Mouse (Mus musculus): ENCODE results near the gene Casd1. TPM values are rescaled to one million over a fixed set of nuclear protein-coding genes. Genes with fewer than 3 reads are reported as not detected.

Casd1 gene
- total and polyA plus RNA-seq, 2 experiments, result 9.1 to 25.4 TPM

- WGBS, result 74% methylated on average over 1 of the region's 1 CpGs
- DNase-seq (ENCODE audit: extremely low read depth, low read depth, low spot score), result no peak
- Histone ChIP-seq H3K27me3 (ENCODE audit: control insufficient read depth, insufficient read depth, low read length) (no peaks in the 10 kb centered on the region), H3K9ac (ENCODE audit: low read depth, low read length) (no peak overlapping the region), H3K4me1 (ENCODE audit: control insufficient read depth, insufficient read depth, low read length) (peaks cover 2% of the 10 kb centered on the region; the same call in 1 of the 2 replicates), H3K27ac (replicated peaks; ENCODE audit: insufficient read depth, low read depth, low read length) (no peak overlapping the region), H3K36me3 (ENCODE audit: control insufficient read depth, insufficient read depth, low read length) (no peaks in the 10 kb centered on the region), H3K4me3 (ENCODE audit: insufficient read depth, low read depth, low read length) (no peak overlapping the region), H3K79me2 (ENCODE audit: control insufficient read depth, insufficient read depth, low read length) (no peaks in the 10 kb centered on the region)
- TF ChIP-seq CTCF (IDR thresholded peaks at IDR 0.05; ENCODE audit: low read depth, low read length) (no peak), POLR2A (IDR thresholded peaks at IDR 0.05; ENCODE audit: extremely low read depth, insufficient read depth, low read length) (no peak)
Observed at GRCm38 (mm10) chr6:4562401-4562800, 38.2 kb upstream of the Casd1 start.

GRCm38 (mm10) chr6:4563477-4563876 lies 37.2 kb upstream of the Casd1 start:
- 87% methylated on average over 5 of the region's 5 CpGs for WGBS
- H3K79me2 ChIP-seq (ENCODE audit: control insufficient read depth, insufficient read depth, low read length), result no peaks in the 10 kb centered on the region

GRCm38 (mm10) chr6:4570412-4570811 lies 30.2 kb upstream of the Casd1 start:
- no peaks in the 10 kb centered on the region for H3K4me1 ChIP-seq (ENCODE audit: control insufficient read depth, insufficient read depth, low read length)
- no peak overlapping the region for H3K4me3 ChIP-seq (ENCODE audit: insufficient read depth, low read depth, low read length)
- no peak overlapping the region for H3K9ac ChIP-seq (ENCODE audit: low read depth, low read length)
- TF ChIP-seq POLR2A (IDR thresholded peaks at IDR 0.05; ENCODE audit: extremely low read depth, insufficient read depth, low read length), result no peak
- WGBS, result 80% methylated on average over 4 of the region's 4 CpGs
- DNase-seq (ENCODE audit: extremely low read depth, low read depth, low spot score), result no peak
- H3K79me2 ChIP-seq (ENCODE audit: control insufficient read depth, insufficient read depth, low read length), result no peaks in the 10 kb centered on the region
- no peaks in the 10 kb centered on the region for H3K27me3 ChIP-seq (ENCODE audit: control insufficient read depth, insufficient read depth, low read length)
- no peaks in the 10 kb centered on the region for H3K36me3 ChIP-seq (ENCODE audit: control insufficient read depth, insufficient read depth, low read length)
- no peak overlapping the region for H3K27ac ChIP-seq (replicated peaks; ENCODE audit: insufficient read depth, low read depth, low read length)

More at GRCm38 (mm10) chr6:4563477-4563876, 37.2 kb upstream of the Casd1 start:
- H3K27me3 ChIP-seq (ENCODE audit: control insufficient read depth, insufficient read depth, low read length), result no peaks in the 10 kb centered on the region
- no peaks in the 10 kb centered on the region for H3K36me3 ChIP-seq (ENCODE audit: control insufficient read depth, insufficient read depth, low read length)
- no peak for DNase-seq (ENCODE audit: extremely low read depth, low read depth, low spot score)
- no peak for TF ChIP-seq CTCF (IDR thresholded peaks at IDR 0.05; ENCODE audit: low read depth, low read length)
- TF ChIP-seq POLR2A (IDR thresholded peaks at IDR 0.05; ENCODE audit: extremely low read depth, insufficient read depth, low read length), result no peak
- H3K4me1 ChIP-seq (ENCODE audit: control insufficient read depth, insufficient read depth, low read length), result no peaks in the 10 kb centered on the region
- no peak overlapping the region for H3K4me3 ChIP-seq (ENCODE audit: insufficient read depth, low read depth, low read length)
- no peak overlapping the region for H3K27ac ChIP-seq (replicated peaks; ENCODE audit: insufficient read depth, low read depth, low read length)
- no peak overlapping the region for H3K9ac ChIP-seq (ENCODE audit: low read depth, low read length)

- no peak for DNase-seq (ENCODE audit: extremely low read depth, low read depth, low spot score)
- TF ChIP-seq CTCF (IDR thresholded peaks at IDR 0.05; ENCODE audit: low read depth, low read length), result no peak
- no peak for TF ChIP-seq POLR2A (IDR thresholded peaks at IDR 0.05; ENCODE audit: extremely low read depth, insufficient read depth, low read length)
- Histone ChIP-seq H3K4me1 (ENCODE audit: control insufficient read depth, insufficient read depth, low read length) (no peaks in the 10 kb centered on the region), H3K27ac (replicated peaks; ENCODE audit: insufficient read depth, low read depth, low read length) (no peak overlapping the region), H3K36me3 (ENCODE audit: control insufficient read depth, insufficient read depth, low read length) (no peaks in the 10 kb centered on the region), H3K4me3 (ENCODE audit: insufficient read depth, low read depth, low read length) (no peak overlapping the region), H3K9ac (ENCODE audit: low read depth, low read length) (no peak overlapping the region), H3K27me3 (ENCODE audit: control insufficient read depth, insufficient read depth, low read length) (no peaks in the 10 kb centered on the region), H3K79me2 (ENCODE audit: control insufficient read depth, insufficient read depth, low read length) (no peaks in the 10 kb centered on the region)
- 86% methylated on average over 5 of the region's 5 CpGs for WGBS
Observed at GRCm38 (mm10) chr6:4577756-4578155, 22.9 kb upstream of the Casd1 start.

- Histone ChIP-seq H3K36me3 (ENCODE audit: control insufficient read depth, insufficient read depth, low read length) (no peaks in the 10 kb centered on the region), H3K4me1 (ENCODE audit: control insufficient read depth, insufficient read depth, low read length) (no peaks in the 10 kb centered on the region), H3K27ac (replicated peaks; ENCODE audit: insufficient read depth, low read depth, low read length) (no peak overlapping the region), H3K27me3 (ENCODE audit: control insufficient read depth, insufficient read depth, low read length) (no peaks in the 10 kb centered on the region), H3K4me3 (ENCODE audit: insufficient read depth, low read depth, low read length) (no peak overlapping the region), H3K9ac (ENCODE audit: low read depth, low read length) (no peak overlapping the region), H3K79me2 (ENCODE audit: control insufficient read depth, insufficient read depth, low read length) (no peaks in the 10 kb centered on the region)
- 93% methylated on average over 6 of the region's 6 CpGs for WGBS
- no peak for DNase-seq (ENCODE audit: extremely low read depth, low read depth, low spot score)
- TF ChIP-seq POLR2A (IDR thresholded peaks at IDR 0.05; ENCODE audit: extremely low read depth, insufficient read depth, low read length) (no peak), CTCF (IDR thresholded peaks at IDR 0.05; ENCODE audit: low read depth, low read length) (no peak)
Observed at GRCm38 (mm10) chr6:4578343-4578742, 22.3 kb upstream of the Casd1 start.

- Histone ChIP-seq H3K79me2 (ENCODE audit: control insufficient read depth, insufficient read depth, low read length) (no peaks in the 10 kb centered on the region), H3K36me3 (ENCODE audit: control insufficient read depth, insufficient read depth, low read length) (no peaks in the 10 kb centered on the region), H3K9ac (ENCODE audit: low read depth, low read length) (no peak overlapping the region), H3K27ac (replicated peaks; ENCODE audit: insufficient read depth, low read depth, low read length) (no peak overlapping the region), H3K4me3 (ENCODE audit: insufficient read depth, low read depth, low read length) (no peak overlapping the region), H3K4me1 (ENCODE audit: control insufficient read depth, insufficient read depth, low read length) (no peaks in the 10 kb centered on the region), H3K27me3 (ENCODE audit: control insufficient read depth, insufficient read depth, low read length) (no peaks in the 10 kb centered on the region)
- TF ChIP-seq CTCF (IDR thresholded peaks at IDR 0.05; ENCODE audit: low read depth, low read length) (no peak), POLR2A (IDR thresholded peaks at IDR 0.05; ENCODE audit: extremely low read depth, insufficient read depth, low read length) (no peak)
- 71% methylated on average over 5 of the region's 5 CpGs for WGBS
- DNase-seq (ENCODE audit: extremely low read depth, low read depth, low spot score), result no peak
Observed at GRCm38 (mm10) chr6:4579620-4580019, 21.0 kb upstream of the Casd1 start.
